In the genomic region with DNA sequence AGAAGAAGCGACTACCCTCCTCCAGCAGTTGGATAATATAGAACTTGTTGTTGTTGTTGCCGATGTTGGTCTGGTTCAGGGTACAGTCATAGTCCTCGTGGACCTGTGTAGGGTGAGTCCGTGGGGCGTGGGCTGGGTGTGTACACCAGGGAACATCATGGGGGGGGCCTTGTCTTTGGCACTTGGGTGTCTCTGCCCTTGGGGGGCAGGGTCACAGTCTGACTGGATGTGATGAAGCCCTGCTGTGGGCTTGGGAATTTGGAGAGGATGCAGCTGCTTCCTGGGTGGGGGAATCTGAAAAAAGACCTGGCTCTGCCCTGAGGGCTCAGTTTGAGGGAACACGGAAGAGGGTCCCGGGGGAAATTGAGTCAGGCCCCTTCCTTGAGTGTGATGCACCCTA, we compare ENCODE assay signal across 10 mouse cellular contexts. TPM values are rescaled to one million over a fixed set of nuclear protein-coding genes. Genes with fewer than 3 reads are reported as not detected.
DNase-seq lines count a peak whose midpoint lies in the region; ATAC-seq and TF ChIP-seq lines count a peak whose summit lies in the region.
"Had no signal": no experiment of that assay in that cellular context is flagged by ENCODE, and none has a peak within 500 bp of the region (broad histone marks: within the 10 kb centered on the region; RNA-seq: fewer than 3 reads in every experiment).

No protein-coding gene starts in this region.

- no peaks in the 10 kb centered on the region for H3K9me3 ChIP-seq in midbrain, embryonic 11.5 days (ENCODE audit: control insufficient read depth, low read length)
- no peaks in the 10 kb centered on the region for H3K9me3 ChIP-seq in midbrain, postnatal 0 days (ENCODE audit: low read length)
- H3K9me3 ChIP-seq in heart, embryonic 13.5 days = no peaks in the 10 kb centered on the region

- H3K27ac ChIP-seq in midbrain, embryonic 11.5 days (ENCODE audit: low read depth, low read length) = no peak overlapping the region
- no peak overlapping the region for H3K27ac ChIP-seq in midbrain, postnatal 0 days (ENCODE audit: low read depth, low read length)
- H3K27ac ChIP-seq in brown adipose tissue, adult 24 weeks (replicated peaks; ENCODE audit: low read depth, low read length) = peak overlapping the region; percentile 92
- no peak overlapping the region for H3K27ac ChIP-seq in heart, embryonic 13.5 days (replicated peaks)

- H3K4me2 ChIP-seq in midbrain, embryonic 11.5 days = no peak overlapping the region
- no peak overlapping the region for H3K4me2 ChIP-seq in midbrain, postnatal 0 days (ENCODE audit: low read depth, low read length, poor library complexity, severe bottlenecking)
- peak overlapping the region; percentile 34; the same call in 1 of the 2 replicates for H3K4me2 ChIP-seq in heart, embryonic 13.5 days

- no peak for ATAC-seq in midbrain, embryonic 11.5 days (ENCODE audit: low FRiP score)
- no peak for ATAC-seq in midbrain, postnatal 0 days (ENCODE audit: low FRiP score)
- ATAC-seq in heart, embryonic 13.5 days (ENCODE audit: extremely low read depth, insufficient number of reproducible peaks, low FRiP score, low TSS enrichment) = no peak

- H3K4me1 ChIP-seq in midbrain, embryonic 11.5 days (ENCODE audit: control insufficient read depth, insufficient read depth, low read length) = peaks cover 29% of the 10 kb centered on the region
- peaks cover 5% of the 10 kb centered on the region; the same call in 1 of the 2 replicates for H3K4me1 ChIP-seq in midbrain, postnatal 0 days (ENCODE audit: insufficient read depth, low read length)
- peaks cover 9% of the 10 kb centered on the region for H3K4me1 ChIP-seq in brown adipose tissue, adult 24 weeks (ENCODE audit: control insufficient read depth, insufficient read depth, insufficient read length, low read length)
- peaks cover 51% of the 10 kb centered on the region for H3K4me1 ChIP-seq in heart, embryonic 13.5 days

- no peaks in the 10 kb centered on the region for H3K36me3 ChIP-seq in midbrain, embryonic 11.5 days (ENCODE audit: control insufficient read depth, insufficient read depth, low read length)
- no peaks in the 10 kb centered on the region for H3K36me3 ChIP-seq in midbrain, postnatal 0 days (ENCODE audit: insufficient read depth, low read length)
- 0 out of 2 replicates have a peak, but pooled peaks cover 3% of the 10 kb centered on the region for H3K36me3 ChIP-seq in heart, embryonic 13.5 days

- peak; percentile 46 to 57 for DNase-seq in adrenal gland, adult (ENCODE audit: inconsistent age in 2 of 2, low spot score in 1 of 2)
- DNase-seq in adrenal gland, postnatal 4 days (ENCODE audit: low spot score in 2 of 2) = no peak
- DNase-seq in midbrain, embryonic 11.5 days (ENCODE audit: low spot score, missing footprints) = peak; percentile 80
- DNase-seq in midbrain, postnatal 0 days (ENCODE audit: low spot score) = no peak
- peak; percentile 60 for DNase-seq in lung, postnatal 36 days
- DNase-seq in spleen, adult 18-20 months = no peak

- H3K9ac ChIP-seq in midbrain, embryonic 11.5 days (ENCODE audit: low read length) = peak overlapping the region; percentile 3; the same call in 1 of the 2 replicates
- no peak overlapping the region for H3K9ac ChIP-seq in midbrain, postnatal 0 days (replicated peaks; ENCODE audit: low read length, poor library complexity, severe bottlenecking)
- peak overlapping the region; percentile 44 for H3K9ac ChIP-seq in heart, embryonic 13.5 days

- WGBS in midbrain, embryonic 11.5 days = 67% methylated on average over 7 of the region's 7 CpGs
- WGBS in midbrain, postnatal 0 days = 62% methylated on average over 7 of the region's 7 CpGs
- WGBS in heart, embryonic 13.5 days = 62% methylated on average over 7 of the region's 7 CpGs

- H3K27me3 ChIP-seq in midbrain, embryonic 11.5 days (ENCODE audit: control insufficient read depth, insufficient read depth, low read length) = no peaks in the 10 kb centered on the region
- H3K27me3 ChIP-seq in midbrain, postnatal 0 days (ENCODE audit: insufficient read depth, low read length) = no peaks in the 10 kb centered on the region
- peaks cover 5% of the 10 kb centered on the region; the same call in 1 of the 2 replicates for H3K27me3 ChIP-seq in heart, embryonic 13.5 days (replicated peaks)

- H3K4me3 ChIP-seq in midbrain, embryonic 11.5 days (ENCODE audit: low read depth, low read length) = no peak overlapping the region
- H3K4me3 ChIP-seq in midbrain, postnatal 0 days (ENCODE audit: low read depth, low read length) = no peak overlapping the region
- peak overlapping the region; percentile 70 for H3K4me3 ChIP-seq in brown adipose tissue, adult 24 weeks (ENCODE audit: insufficient read depth, low read depth, low read length)
- no peak overlapping the region for H3K4me3 ChIP-seq in heart, embryonic 13.5 days

- no peak for TF ChIP-seq CTCF in midbrain, postnatal 0 days (IDR thresholded peaks at IDR 0.05)

RNA-seq across cellular contexts. Expression of a gene that starts 0.7 kb away (rescaled TPM):
- total RNA-seq in adrenal gland, postnatal 4 days (2021) = 10 to 100 TPM; 33.4 to 40.7 TPM
- polyA plus RNA-seq in midbrain, embryonic 11.5 days (2014; fragmentation: Nextera tagmentation; extraction: Ambion mirVana) = 38.2 and 44.4 TPM in 2 replicates
- total RNA-seq in midbrain, postnatal 0 days (2014; rRNA removed) = 32.9 and 34.1 TPM in 2 replicates
- 33.7 and 38.3 TPM in 2 replicates for polyA plus RNA-seq in midbrain, postnatal 0 days (2015; fragmentation: Nextera tagmentation; extraction: Ambion mirVana)
- polyA plus RNA-seq in brown adipose tissue, adult 24 weeks (2012; ENCODE audit: insufficient read depth, insufficient read length, missing spikeins) = 15.1 and 15.9 TPM in 2 replicates
- polyA plus RNA-seq in heart, embryonic 13.5 days (2015; fragmentation: Nextera tagmentation; extraction: Ambion mirVana) = 29.2 and 29.7 TPM in 2 replicates

RNA-seq across cellular contexts. Expression of a gene that starts 1.7 kb away (rescaled TPM):
- total RNA-seq in adrenal gland, postnatal 4 days (2021) = 10 to 100 TPM; 15.8 to 18.1 TPM
- 1.1 and 1.2 TPM in 2 replicates for polyA plus RNA-seq in midbrain, embryonic 11.5 days (2014; fragmentation: Nextera tagmentation; extraction: Ambion mirVana)
- 2.3 and 3.4 TPM in 2 replicates for total RNA-seq in midbrain, postnatal 0 days (2014; rRNA removed)
- 2.4 and 2.5 TPM in 2 replicates for polyA plus RNA-seq in midbrain, postnatal 0 days (2015; fragmentation: Nextera tagmentation; extraction: Ambion mirVana)
- 45.8 and 46.8 TPM in 2 replicates for polyA plus RNA-seq in brown adipose tissue, adult 24 weeks (2012; ENCODE audit: insufficient read depth, insufficient read length, missing spikeins)
- polyA plus RNA-seq in heart, embryonic 13.5 days (2015; fragmentation: Nextera tagmentation; extraction: Ambion mirVana) = 1.2 and 1.6 TPM in 2 replicates

RNA-seq across cellular contexts. Expression of a gene that starts 9.3 kb away (rescaled TPM):
- total RNA-seq in adrenal gland, postnatal 4 days (2021) = under 1 TPM; 0.40 to 0.67 TPM
- 0.12 and 0.23 TPM in 2 replicates for polyA plus RNA-seq in midbrain, embryonic 11.5 days (2014; fragmentation: Nextera tagmentation; extraction: Ambion mirVana)
- total RNA-seq in midbrain, postnatal 0 days (2014; rRNA removed) = 1.8 and 2.2 TPM in 2 replicates
- 2.9 and 3.1 TPM in 2 replicates for polyA plus RNA-seq in midbrain, postnatal 0 days (2015; fragmentation: Nextera tagmentation; extraction: Ambion mirVana)
- not detected in 2 replicates for polyA plus RNA-seq in brown adipose tissue, adult 24 weeks (2012; ENCODE audit: insufficient read depth, insufficient read length, missing spikeins)
- polyA plus RNA-seq in heart, embryonic 13.5 days (2015; fragmentation: Nextera tagmentation; extraction: Ambion mirVana) = 0.19 and 0.31 TPM in 2 replicates
- polyA plus RNA-seq: erythroblast, embryonic 14.5 days had no signal

RNA-seq across cellular contexts. Expression of a gene that starts 22.0 kb away (rescaled TPM):
- total RNA-seq in adrenal gland, postnatal 4 days (2021) = 10 to 100 TPM; 59.5 to 63.8 TPM
- 219 and 256 TPM in 2 replicates for polyA plus RNA-seq in midbrain, embryonic 11.5 days (2014; fragmentation: Nextera tagmentation; extraction: Ambion mirVana)
- total RNA-seq in midbrain, postnatal 0 days (2014; rRNA removed) = 543 and 647 TPM in 2 replicates
- polyA plus RNA-seq in midbrain, postnatal 0 days (2015; fragmentation: Nextera tagmentation; extraction: Ambion mirVana) = 242 and 248 TPM in 2 replicates
- polyA plus RNA-seq in brown adipose tissue, adult 24 weeks (2012; ENCODE audit: insufficient read depth, insufficient read length, missing spikeins) = 12.8 and 14.5 TPM in 2 replicates
- 82.0 and 85.0 TPM in 2 replicates for polyA plus RNA-seq in heart, embryonic 13.5 days (2015; fragmentation: Nextera tagmentation; extraction: Ambion mirVana)

RNA-seq across cellular contexts. Expression of a gene that starts 24.7 kb away (rescaled TPM):
- total RNA-seq in adrenal gland, postnatal 4 days (2021) = not detected
- polyA plus RNA-seq in midbrain, embryonic 11.5 days (2014; fragmentation: Nextera tagmentation; extraction: Ambion mirVana) = not detected in 2 replicates
- not detected in 2 replicates for total RNA-seq in midbrain, postnatal 0 days (2014; rRNA removed)
- not detected in 2 replicates for polyA plus RNA-seq in midbrain, postnatal 0 days (2015; fragmentation: Nextera tagmentation; extraction: Ambion mirVana)
- not detected in 2 replicates for polyA plus RNA-seq in brown adipose tissue, adult 24 weeks (2012; ENCODE audit: insufficient read depth, insufficient read length, missing spikeins)
- polyA plus RNA-seq in heart, embryonic 13.5 days (2015; fragmentation: Nextera tagmentation; extraction: Ambion mirVana) = not detected in 2 replicates
- polyA plus RNA-seq: erythroblast, embryonic 14.5 days; limb, embryonic 14.5 days had no signal

Comparison
In these comparisons a context has a peak if more than half of its experiments do, and no peak if none do; other contexts are left out.
1. DNase-seq: peak in adrenal gland, adult (2 of 2), midbrain, embryonic 11.5 days (single experiment) and lung, postnatal 36 days (single experiment); none in adrenal gland, postnatal 4 days (0 of 2), midbrain, postnatal 0 days (single experiment) and spleen, adult 18-20 months (0 of 2).
2. RNA of a gene that starts 1.7 kb away (polyA plus RNA-seq): 45.8 to 46.8 TPM in brown adipose tissue, adult 24 weeks; 2.4 to 2.5 TPM in midbrain, postnatal 0 days, 1.1 to 1.2 TPM in midbrain, embryonic 11.5 days and 1.2 to 1.6 TPM in heart, embryonic 13.5 days; every median in the first group is over 10 times any median in the second.